Mouse (Mus musculus) spleen, postnatal 10 days (tissue): ENCODE measurements around the gene Emid1.

Experiments used
- DNase-seq, 2 experiments: peaks; one replicate each; pipeline ENCODE4 v3.0.0; 2021 to 2022; ENCODE audit warnings: low spot score in 2 of 2

Emid1 gene

GRCm38 (mm10) chr11:5163421-5163820, 11.4 kb upstream of the Emid1 start:
- DNase-seq: no peak

- peak; percentile 38 to 69 for DNase-seq
Observed at GRCm38 (mm10) chr11:5160722-5161485, 8.8 kb upstream of the Emid1 start.

- no peak for DNase-seq
Observed at GRCm38 (mm10) chr11:5158056-5158455, 6.0 kb upstream of the Emid1 start.

- no peak for DNase-seq
Observed at GRCm38 (mm10) chr11:5154961-5155805, 3.1 kb upstream of the Emid1 start.

GRCm38 (mm10) chr11:5151247-5151630, 818 bp downstream of the Emid1 start:
- no peak for DNase-seq

GRCm38 (mm10) chr11:5150416-5151246, 1.4 kb downstream of the Emid1 start:
- peak; percentile 18 to 64 for DNase-seq

GRCm38 (mm10) chr11:5149955-5150354, 2.1 kb downstream of the Emid1 start:
- DNase-seq: no peak

- DNase-seq: peak in 1 of 2 experiments; percentile 40
Observed at GRCm38 (mm10) chr11:5149249-5149648, 2.8 kb downstream of the Emid1 start.

- no peak for DNase-seq
Observed at GRCm38 (mm10) chr11:5145600-5145999, 6.5 kb downstream of the Emid1 start.

- DNase-seq: no peak
Observed at GRCm38 (mm10) chr11:5141965-5142364, 10.1 kb downstream of the Emid1 start.

- DNase-seq: no peak
Observed at GRCm38 (mm10) chr11:5141252-5141651, 10.8 kb downstream of the Emid1 start.

GRCm38 (mm10) chr11:5140619-5141018, 11.4 kb downstream of the Emid1 start:
- peak in 1 of 2 experiments; percentile 66 for DNase-seq

GRCm38 (mm10) chr11:5139372-5139771, 12.7 kb downstream of the Emid1 start:
- no peak for DNase-seq

- no peak for DNase-seq
Observed at GRCm38 (mm10) chr11:5138642-5139041, 13.4 kb downstream of the Emid1 start.

- DNase-seq: no peak
Observed at GRCm38 (mm10) chr11:5135914-5136313, 16.1 kb downstream of the Emid1 start.

- no peak for DNase-seq
Observed at GRCm38 (mm10) chr11:5132751-5133150, 19.3 kb downstream of the Emid1 start.

- no peak for DNase-seq
Observed at GRCm38 (mm10) chr11:5130111-5130665, 21.9 kb downstream of the Emid1 start.

- DNase-seq: no peak
Observed at GRCm38 (mm10) chr11:5129035-5129480, 23.0 kb downstream of the Emid1 start.

- DNase-seq: no peak
Observed at GRCm38 (mm10) chr11:5125713-5126112, 26.3 kb downstream of the Emid1 start.

GRCm38 (mm10) chr11:5114931-5115581, 37.0 kb downstream of the Emid1 start:
- DNase-seq: peak; percentile 82 to 93

GRCm38 (mm10) chr11:5113645-5114044, 38.4 kb downstream of the Emid1 start:
- no peak for DNase-seq
